Mouse (Mus musculus) heart, embryonic 13.5 days (tissue): ENCODE measurements around the gene Ank2. TPM values are rescaled to one million over a fixed set of nuclear protein-coding genes. Genes with fewer than 3 reads are reported as not detected.
A peak's percentile ranks its signal among the peaks of the same experiment; 100 is the strongest.

ENCODE experiments used
- ATAC-seq: fragments of 200-750 bp; cut with Nextera tagmentation; 2 replicates; pipeline ENCODE4 v1.8.0; 2017; ENCODE audit warnings: moderate TSS enrichment; ENCODE audit not compliant: insufficient number of reproducible peaks, low FRiP score, low TSS enrichment; ENCODE audit errors: extremely low read depth
- H3K27ac ChIP-seq: fragments of 300-500 bp; sonication (generic); replicated peaks from 2 replicates; pipeline ENCODE4 v1.5.1; 2015; ENCODE audit warnings: moderate library complexity, mild to moderate bottlenecking, inconsistent platforms
- H3K27me3 ChIP-seq: fragments of 300-500 bp; sonication (generic); replicated peaks from 2 replicates; pipeline ENCODE4 v1.6.1; 2015; ENCODE audit warnings: mild to moderate bottlenecking, inconsistent platforms
- H3K36me3 ChIP-seq: fragments of 300-500 bp; sonication (generic); 2 replicates; pipeline ENCODE4 v1.6.1; 2015; ENCODE audit warnings: mild to moderate bottlenecking, inconsistent platforms
- H3K4me1 ChIP-seq: fragments of 300-500 bp; sonication (generic); 2 replicates; pipeline ENCODE4 v1.6.1; 2015; ENCODE audit warnings: inconsistent platforms
- H3K4me2 ChIP-seq: fragments of 300-500 bp; sonication (generic); 2 replicates; pipeline ENCODE4 v1.6.1; 2015; ENCODE audit warnings: inconsistent platforms, mild to moderate bottlenecking, moderate library complexity
- H3K4me3 ChIP-seq: fragments of 300-500 bp; sonication (generic); 2 replicates; pipeline ENCODE4 v1.5.1; 2015; ENCODE audit warnings: moderate library complexity, mild to moderate bottlenecking, inconsistent platforms
- H3K9ac ChIP-seq: fragments of 300-500 bp; sonication (generic); 2 replicates; pipeline ENCODE4 v1.6.1; 2015; ENCODE audit warnings: inconsistent platforms, mild to moderate bottlenecking, moderate library complexity
- H3K9me3 ChIP-seq: fragments of 300-500 bp; sonication (generic); 2 replicates; pipeline ENCODE4 v1.6.1; 2016; ENCODE audit warnings: inconsistent platforms
- WGBS: fragments of 180-500 bp; shearing (Covaris S2); methylation state at CpG from one replicate; pipeline ENCODE4 v1.1.7; 2015; ENCODE audit warnings: mixed read lengths; 5-methylcytosine and 5-hydroxymethylcytosine counted together
- polyA plus RNA-seq: library from polyadenylated mRNA; unstranded; fragments of >200 nt; fragmentation: Nextera tagmentation; extraction: Ambion mirVana; gene quantifications from 2 replicates; pipeline ENCODE4 v1.2.1, GENCODE M21; 2015

The Ank2 gene
- 25.0 and 27.6 TPM in 2 replicates for polyA plus RNA-seq

GRCm38 (mm10) chr3:127498742-127499400, at the start of gene Ank2:
Gene Ank2, minus strand, starts transcription at chr3:127499350.
- 1% methylated on average over 60 of the region's 62 CpGs for WGBS
- H3K36me3 ChIP-seq, result no peaks in the 10 kb centered on the region
- peaks cover 22% of the 10 kb centered on the region for H3K27me3 ChIP-seq
- peak within 1 kb of the TSS; percentile 73 for H3K4me3 ChIP-seq
- H3K27ac ChIP-seq, result 0 out of 2 replicates have a peak within 1 kb of the TSS, but pooled peaks have one; percentile 24
- peaks cover 14% of the 10 kb centered on the region for H3K4me1 ChIP-seq
- 0 out of 2 replicates have a peak, but pooled peaks have one; percentile 54 for ATAC-seq
- peak within 1 kb of the TSS; percentile 84 for H3K9ac ChIP-seq
- H3K9me3 ChIP-seq, result no peaks in the 10 kb centered on the region
- H3K4me2 ChIP-seq, result peak within 1 kb of the TSS; percentile 100

GRCm38 (mm10) chr3:127547882-127548281, 48.7 kb upstream of the Ank2 start:
- no peak overlapping the region for H3K9ac ChIP-seq
- no peak overlapping the region for H3K27ac ChIP-seq
- WGBS, result 48% methylated on average over 4 of the region's 5 CpGs
- H3K9me3 ChIP-seq, result no peaks in the 10 kb centered on the region
- H3K4me1 ChIP-seq, result peaks cover 7% of the 10 kb centered on the region
- H3K27me3 ChIP-seq, result no peaks in the 10 kb centered on the region
- H3K4me2 ChIP-seq, result no peak overlapping the region
- H3K4me3 ChIP-seq, result no peak overlapping the region
- ATAC-seq, result no peak
- peaks cover 46% of the 10 kb centered on the region for H3K36me3 ChIP-seq

GRCm38 (mm10) chr3:127544610-127545121, 45.5 kb upstream of the Ank2 start:
- Histone ChIP-seq H3K27ac (no peak overlapping the region), H3K4me2 (no peak overlapping the region)

GRCm38 (mm10) chr3:127543976-127544375, 44.8 kb upstream of the Ank2 start:
- H3K9me3 ChIP-seq, result no peaks in the 10 kb centered on the region
- WGBS, result 78% methylated on average over 4 of the region's 4 CpGs
- H3K27me3 ChIP-seq, result no peaks in the 10 kb centered on the region
- H3K27ac ChIP-seq, result no peak overlapping the region
- H3K4me2 ChIP-seq, result no peak overlapping the region
- H3K9ac ChIP-seq, result no peak overlapping the region
- H3K4me1 ChIP-seq, result no peaks in the 10 kb centered on the region
- no peak overlapping the region for H3K4me3 ChIP-seq
- no peak for ATAC-seq
- H3K36me3 ChIP-seq, result peaks cover 73% of the 10 kb centered on the region

More at GRCm38 (mm10) chr3:127544610-127545121, 45.5 kb upstream of the Ank2 start:
- no peaks in the 10 kb centered on the region for H3K27me3 ChIP-seq
- H3K9ac ChIP-seq, result no peak overlapping the region
- no peaks in the 10 kb centered on the region for H3K4me1 ChIP-seq
- H3K36me3 ChIP-seq, result peaks cover 69% of the 10 kb centered on the region
- WGBS, result 35% methylated on average over 5 of the region's 5 CpGs
- no peak overlapping the region for H3K4me3 ChIP-seq
- ATAC-seq, result no peak
- no peaks in the 10 kb centered on the region for H3K9me3 ChIP-seq

DNA sequence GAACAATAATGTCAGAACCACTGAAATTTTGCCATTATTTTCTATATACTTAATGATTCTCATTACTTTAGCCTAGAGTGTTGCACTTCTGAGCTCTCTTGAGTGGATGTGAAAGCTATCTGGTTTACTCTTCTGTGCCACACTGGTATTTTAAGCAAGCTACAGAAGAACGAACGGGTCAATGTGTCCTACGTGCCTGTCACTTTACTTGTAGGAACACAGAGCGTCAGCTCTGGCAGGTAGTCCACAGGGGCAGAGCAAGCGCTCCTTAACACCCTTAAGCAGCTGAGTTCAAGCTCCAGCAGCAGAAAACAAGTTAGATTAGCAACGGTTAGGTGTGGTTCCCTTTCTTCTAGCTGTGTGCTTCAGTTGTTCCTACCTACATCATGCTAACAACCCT, 40.0 kb upstream of the Ank2 start:
- Histone ChIP-seq H3K4me1 (no peaks in the 10 kb centered on the region), H3K4me3 (no peak overlapping the region), H3K27me3 (no peaks in the 10 kb centered on the region), H3K4me2 (no peak overlapping the region), H3K9ac (no peak overlapping the region), H3K27ac (no peak overlapping the region), H3K36me3 (peaks cover 68% of the 10 kb centered on the region), H3K9me3 (no peaks in the 10 kb centered on the region)
- WGBS, result 37% methylated on average over 6 of the region's 6 CpGs
- ATAC-seq, result no peak

GRCm38 (mm10) chr3:127530293-127530692, 31.1 kb upstream of the Ank2 start:
- 0 out of 2 replicates have a peak overlapping the region, but pooled peaks have one; percentile 29 for H3K9ac ChIP-seq
- no peak for ATAC-seq
- H3K4me3 ChIP-seq, result no peak overlapping the region
- H3K4me2 ChIP-seq, result peak overlapping the region; percentile 32
- no peaks in the 10 kb centered on the region for H3K36me3 ChIP-seq
- H3K9me3 ChIP-seq, result no peaks in the 10 kb centered on the region
- 14% methylated on average over 4 of the region's 4 CpGs for WGBS
- no peaks in the 10 kb centered on the region for H3K27me3 ChIP-seq
- H3K27ac ChIP-seq, result no peak overlapping the region
- peaks cover 9% of the 10 kb centered on the region for H3K4me1 ChIP-seq

DNA sequence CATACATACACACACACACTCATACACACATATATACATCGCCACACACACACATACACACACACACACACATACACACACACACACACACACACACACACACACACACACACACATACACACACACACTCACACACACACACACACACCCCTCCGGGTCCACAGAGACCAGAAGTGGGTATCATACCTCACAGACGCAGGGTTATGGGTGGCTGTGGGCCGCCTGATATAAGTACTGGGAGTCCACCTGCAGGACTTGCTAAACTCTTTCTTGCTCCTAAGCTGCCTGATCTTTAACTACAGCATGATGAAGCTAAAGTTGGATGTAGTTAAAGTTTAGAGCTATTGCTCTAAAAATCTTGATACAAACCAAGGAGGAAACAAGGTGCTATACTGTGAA, 30.7 kb upstream of the Ank2 start:
- Histone ChIP-seq H3K27me3 (no peaks in the 10 kb centered on the region), H3K4me3 (no peak overlapping the region), H3K27ac (no peak overlapping the region), H3K36me3 (no peaks in the 10 kb centered on the region), H3K9me3 (no peaks in the 10 kb centered on the region), H3K9ac (no peak overlapping the region), H3K4me2 (no peak overlapping the region), H3K4me1 (peaks cover 11% of the 10 kb centered on the region)
- no peak for ATAC-seq
- WGBS, result 78% methylated on average over 4 of the region's 4 CpGs

GRCm38 (mm10) chr3:127529210-127529609, 30.1 kb upstream of the Ank2 start:
- Histone ChIP-seq H3K9me3 (no peaks in the 10 kb centered on the region), H3K4me3 (no peak overlapping the region), H3K9ac (no peak overlapping the region), H3K27me3 (no peaks in the 10 kb centered on the region), H3K4me1 (peaks cover 15% of the 10 kb centered on the region), H3K27ac (no peak overlapping the region), H3K36me3 (no peaks in the 10 kb centered on the region), H3K4me2 (no peak overlapping the region)
- WGBS, result 86% methylated on average over 3 of the region's 3 CpGs
- ATAC-seq, result no peak

GRCm38 (mm10) chr3:127527465-127528034, 28.4 kb upstream of the Ank2 start:
- no peak for ATAC-seq
- peaks cover 15% of the 10 kb centered on the region for H3K4me1 ChIP-seq
- no peaks in the 10 kb centered on the region for H3K27me3 ChIP-seq
- no peaks in the 10 kb centered on the region for H3K9me3 ChIP-seq
- WGBS, result 67% methylated on average over 5 of the region's 5 CpGs
- no peaks in the 10 kb centered on the region for H3K36me3 ChIP-seq
- H3K4me2 ChIP-seq, result no peak overlapping the region
- no peak overlapping the region for H3K27ac ChIP-seq
- H3K4me3 ChIP-seq, result no peak overlapping the region
- no peak overlapping the region for H3K9ac ChIP-seq

GRCm38 (mm10) chr3:127525188-127525819, 26.2 kb upstream of the Ank2 start:
- Histone ChIP-seq H3K9ac (peak overlapping the region; percentile 38), H3K36me3 (no peaks in the 10 kb centered on the region), H3K9me3 (no peaks in the 10 kb centered on the region), H3K27ac (peak overlapping the region; percentile 94), H3K27me3 (no peaks in the 10 kb centered on the region), H3K4me3 (peak overlapping the region; percentile 4; the same call in 1 of the 2 replicates), H3K4me2 (peak overlapping the region; percentile 54), H3K4me1 (peaks cover 28% of the 10 kb centered on the region)
- 43% methylated on average over 8 of the region's 8 CpGs for WGBS
- peak; percentile 33 for ATAC-seq

- Histone ChIP-seq H3K27ac (peak overlapping the region; percentile 77), H3K4me1 (peaks cover 29% of the 10 kb centered on the region), H3K4me3 (no peak overlapping the region), H3K9me3 (no peaks in the 10 kb centered on the region), H3K4me2 (0 out of 2 replicates have a peak overlapping the region, but pooled peaks have one; percentile 10), H3K36me3 (no peaks in the 10 kb centered on the region), H3K9ac (no peak overlapping the region), H3K27me3 (no peaks in the 10 kb centered on the region)
- no peak for ATAC-seq
- 33% methylated on average over 10 of the region's 10 CpGs for WGBS
Measured at GRCm38 (mm10) chr3:127521156-127521555, 22.0 kb upstream of the Ank2 start.
